Mouse (Mus musculus) erythroblast, embryonic 14.5 days (primary cell): ENCODE measurements around the gene Lgals4.

Experiments used
- GATA1 ChIP-seq: IDR thresholded peaks from 2 replicates; pipeline ENCODE4 v1.6.1; 2012; ENCODE audit warnings: low read length, inconsistent platforms, mixed read lengths
- TAL1 ChIP-seq: IDR thresholded peaks from 3 replicates; pipeline ENCODE4 v1.6.1; 2012; ENCODE audit warnings: low read length, inconsistent platforms, mixed read lengths

GRCm38 (mm10) chr7:28865481-28866300 lies 32.0 kb downstream of the Lgals4 start:
- TF ChIP-seq GATA1 (no peak), TAL1 (no peak)
